Mouse (Mus musculus) megakaryocyte, embryonic 14.5 days (primary cell): ENCODE measurements around the gene Lix1l.

ENCODE experiments used
- FLI1 ChIP-seq: IDR thresholded peaks from 2 replicates; pipeline ENCODE4 v1.6.1; 2012; ENCODE audit warnings: low read length, inconsistent platforms, mixed read lengths
- GATA1 ChIP-seq: IDR thresholded peaks from 3 replicates; pipeline ENCODE4 v1.6.1; 2012; ENCODE audit warnings: mixed read lengths, low read length, inconsistent platforms, borderline replicate concordance

DNA sequence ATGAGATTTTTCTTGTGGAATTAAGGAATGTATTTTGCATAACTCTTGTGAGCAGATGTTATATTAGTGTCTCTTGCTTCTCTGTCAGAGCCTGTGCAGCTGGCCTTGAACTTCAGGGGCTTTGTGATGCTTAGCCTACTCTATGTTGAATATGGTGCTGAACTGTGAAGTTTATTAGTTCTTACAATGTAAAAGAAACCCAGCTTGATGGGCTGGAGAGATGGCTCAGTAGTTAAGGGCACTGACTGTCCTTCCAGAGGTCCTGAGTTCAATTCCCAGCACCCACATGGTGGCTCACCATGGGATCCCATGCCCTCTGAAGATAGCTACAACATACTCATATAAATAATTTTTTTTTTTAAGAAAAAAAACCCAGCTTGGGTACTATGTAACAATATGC is 31.1 kb downstream of the Lix1l start:
- TF ChIP-seq GATA1: no peak
- TF ChIP-seq FLI1: no peak
